Mouse (Mus musculus): Measurements from ENCODE around the gene Nell2.

DNA sequence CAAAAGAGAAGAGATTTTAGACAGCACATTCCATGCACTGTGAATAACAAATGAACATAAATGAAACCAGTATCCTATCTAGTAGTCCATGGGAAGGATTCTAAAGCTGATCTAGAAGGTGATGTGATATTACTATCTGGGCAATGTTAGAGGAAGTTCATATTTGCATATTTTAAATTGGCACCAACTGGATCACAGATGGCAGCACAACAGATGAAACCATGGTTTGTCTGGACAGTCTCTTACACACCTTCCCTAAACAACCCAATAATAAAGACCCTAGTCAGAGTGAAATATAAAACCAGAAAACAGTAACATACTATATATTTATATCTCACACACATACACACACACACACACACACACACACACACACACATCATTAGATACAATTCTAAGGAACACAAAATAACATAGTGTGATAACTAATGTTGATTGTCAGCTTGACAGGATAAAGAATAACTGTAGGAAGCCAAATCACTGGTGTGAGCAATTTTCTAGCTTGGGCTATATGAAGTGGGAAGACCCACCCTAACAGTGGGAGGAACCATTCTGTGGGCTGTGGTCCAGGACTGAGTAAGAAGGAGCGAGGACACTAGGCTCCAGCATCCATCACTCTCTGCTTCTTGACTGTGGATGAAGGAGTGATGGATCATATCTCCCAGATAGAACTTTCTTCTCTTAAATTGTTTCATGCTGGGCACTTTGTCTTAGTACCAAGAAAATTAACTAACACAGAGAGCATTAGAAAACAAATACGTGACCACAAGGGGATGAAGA is 268.5 kb downstream of the Nell2 start:
- TF ChIP-seq POLR2A (IDR thresholded peaks at IDR 0.05; ENCODE audit: low read depth, low read length): no peak
- no peak for TF ChIP-seq CTCF (IDR thresholded peaks at IDR 0.05; ENCODE audit: extremely low read depth, insufficient read length, insufficient replicate concordance, low read depth, low read length)

Data from small intestine, adult 2 months (tissue).